ENCODE assay signal across 8 mouse cellular contexts in genomic region chr2:168168892-168169799, GRCm38 (mm10). TPM values are rescaled to one million over a fixed set of nuclear protein-coding genes. Genes with fewer than 3 reads are reported as not detected.
DNase-seq lines count a peak whose midpoint lies in the region; ATAC-seq and TF ChIP-seq lines count a peak whose summit lies in the region.

No protein-coding gene starts in this region.

- H3K27me3 ChIP-seq in hindbrain, embryonic 10.5 days (ENCODE audit: insufficient read depth, poor library complexity, severe bottlenecking) = no peaks in the 10 kb centered on the region
- no peaks in the 10 kb centered on the region for H3K27me3 ChIP-seq in hindbrain, embryonic 14.5 days (ENCODE audit: control insufficient read depth, insufficient read depth, low read length)
- no peaks in the 10 kb centered on the region for H3K27me3 ChIP-seq in embryonic facial prominence, embryonic 14.5 days (replicated peaks; ENCODE audit: control insufficient read depth, insufficient read depth, low read length)
- no peaks in the 10 kb centered on the region for H3K27me3 ChIP-seq in limb, embryonic 10.5 days (ENCODE audit: low read depth, poor library complexity, severe bottlenecking)
- no peaks in the 10 kb centered on the region for H3K27me3 ChIP-seq in neural tube, embryonic 12.5 days (replicated peaks)

- H3K4me2 ChIP-seq in hindbrain, embryonic 14.5 days (replicated peaks) = no peak overlapping the region
- H3K4me2 ChIP-seq in embryonic facial prominence, embryonic 14.5 days (ENCODE audit: low read depth, low read length) = 0 out of 2 replicates have a peak overlapping the region, but pooled peaks have one; percentile 18
- peak overlapping the region; percentile 26 for H3K4me2 ChIP-seq in neural tube, embryonic 12.5 days (replicated peaks)

- H3K27ac ChIP-seq in hindbrain, embryonic 10.5 days = peak overlapping the region; percentile 71
- H3K27ac ChIP-seq in hindbrain, embryonic 14.5 days = no peak overlapping the region
- H3K27ac ChIP-seq in embryonic facial prominence, embryonic 14.5 days (replicated peaks; ENCODE audit: low read depth, low read length) = peak overlapping the region; percentile 65
- H3K27ac ChIP-seq in limb, embryonic 10.5 days = peak overlapping the region; percentile 92
- no peak overlapping the region for H3K27ac ChIP-seq in neural tube, embryonic 12.5 days
- H3K27ac ChIP-seq in left cerebral cortex, adult 2 months = no peak overlapping the region

- DNase-seq in hindbrain, embryonic 10.5 days (ENCODE audit: low spot score) = peak; percentile 73
- DNase-seq in hindbrain, embryonic 14.5 days (ENCODE audit: low spot score) = no peak
- DNase-seq in embryonic facial prominence, embryonic 14.5 days (ENCODE audit: low spot score) = peak; percentile 79
- DNase-seq in limb, embryonic 10.5 days (ENCODE audit: low spot score) = peak; percentile 87
- no peak for DNase-seq in left cerebral cortex, adult 2 months (ENCODE audit: extremely low spot score in 1 of 2, low spot score in 2 of 2)
- no peak for DNase-seq in layer of hippocampus, adult 9-10 months (ENCODE audit: low spot score)
- DNase-seq in adrenal gland, postnatal 10 days = no peak

- H3K4me1 ChIP-seq in hindbrain, embryonic 10.5 days (replicated peaks) = peaks cover 38% of the 10 kb centered on the region
- peaks cover 11% of the 10 kb centered on the region; the same call in 1 of the 2 replicates for H3K4me1 ChIP-seq in hindbrain, embryonic 14.5 days (replicated peaks; ENCODE audit: control insufficient read depth, insufficient read depth, low read length)
- H3K4me1 ChIP-seq in embryonic facial prominence, embryonic 14.5 days (ENCODE audit: control insufficient read depth, insufficient read depth, low read length) = peaks cover 23% of the 10 kb centered on the region
- peaks cover 67% of the 10 kb centered on the region for H3K4me1 ChIP-seq in limb, embryonic 10.5 days
- peaks cover 20% of the 10 kb centered on the region for H3K4me1 ChIP-seq in neural tube, embryonic 12.5 days

- no peak for TF ChIP-seq CTCF in left cerebral cortex, adult 2 months (IDR thresholded peaks at IDR 0.05)

- H3K9ac ChIP-seq in hindbrain, embryonic 14.5 days = no peak overlapping the region
- no peak overlapping the region for H3K9ac ChIP-seq in embryonic facial prominence, embryonic 14.5 days (ENCODE audit: low read depth, low read length)
- H3K9ac ChIP-seq in neural tube, embryonic 12.5 days = no peak overlapping the region

- H3K4me3 ChIP-seq in hindbrain, embryonic 10.5 days = peak overlapping the region; percentile 20
- H3K4me3 ChIP-seq in hindbrain, embryonic 14.5 days (replicated peaks; ENCODE audit: low read length) = no peak overlapping the region
- H3K4me3 ChIP-seq in embryonic facial prominence, embryonic 14.5 days (ENCODE audit: low read depth, low read length) = no peak overlapping the region
- H3K4me3 ChIP-seq in limb, embryonic 10.5 days = peak overlapping the region; percentile 39
- no peak overlapping the region for H3K4me3 ChIP-seq in neural tube, embryonic 12.5 days
- no peak overlapping the region for H3K4me3 ChIP-seq in left cerebral cortex, adult 2 months

- ATAC-seq in hindbrain, embryonic 14.5 days (ENCODE audit: low FRiP score) = no peak
- peak; percentile 62 for ATAC-seq in embryonic facial prominence, embryonic 14.5 days (ENCODE audit: low read depth)
- no peak for ATAC-seq in neural tube, embryonic 12.5 days (ENCODE audit: low FRiP score, low read depth)

- H3K36me3 ChIP-seq in hindbrain, embryonic 10.5 days = peaks cover 13% of the 10 kb centered on the region; the same call in 1 of the 2 replicates
- H3K36me3 ChIP-seq in hindbrain, embryonic 14.5 days (replicated peaks; ENCODE audit: control insufficient read depth, insufficient read depth) = 0 out of 2 replicates have a peak, but pooled peaks cover 10% of the 10 kb centered on the region
- 0 out of 2 replicates have a peak, but pooled peaks cover 3% of the 10 kb centered on the region for H3K36me3 ChIP-seq in embryonic facial prominence, embryonic 14.5 days (ENCODE audit: control insufficient read depth, insufficient read depth, low read length)
- peaks cover 5% of the 10 kb centered on the region; the same call in 1 of the 2 replicates for H3K36me3 ChIP-seq in limb, embryonic 10.5 days
- H3K36me3 ChIP-seq in neural tube, embryonic 12.5 days = no peaks in the 10 kb centered on the region

- WGBS in hindbrain, embryonic 10.5 days = 37% methylated on average over 9 of the region's 9 CpGs
- WGBS in hindbrain, embryonic 14.5 days = 39% methylated on average over 9 of the region's 9 CpGs
- 21% methylated on average over 9 of the region's 9 CpGs for whole genome bisulfite sequencing in embryonic facial prominence, embryonic 14.5 days
- 23% methylated on average over 9 of the region's 9 CpGs for WGBS in limb, embryonic 10.5 days
- 51% methylated on average over 9 of the region's 9 CpGs for WGBS in neural tube, embryonic 12.5 days

- no peaks in the 10 kb centered on the region for H3K9me3 ChIP-seq in hindbrain, embryonic 10.5 days
- H3K9me3 ChIP-seq in hindbrain, embryonic 14.5 days (ENCODE audit: control insufficient read depth, low read length) = no peaks in the 10 kb centered on the region
- no peaks in the 10 kb centered on the region for H3K9me3 ChIP-seq in embryonic facial prominence, embryonic 14.5 days (ENCODE audit: control insufficient read depth, low read length)
- H3K9me3 ChIP-seq in limb, embryonic 10.5 days (replicated peaks) = no peaks in the 10 kb centered on the region
- no peaks in the 10 kb centered on the region for H3K9me3 ChIP-seq in neural tube, embryonic 12.5 days

- intact Hi-C loops in left cerebral cortex, adult 2 months (cut with DNase I) = no loop called here

RNA-seq across cellular contexts. Expression of gene Adnp, which starts 37.8 kb away (rescaled TPM):
- polyA plus RNA-seq in hindbrain, embryonic 10.5 days (2016; fragmentation: Nextera tagmentation; extraction: Ambion mirVana) = 2.3 and 2.7 TPM in 2 replicates
- polyA plus RNA-seq in hindbrain, embryonic 14.5 days (2014; fragmentation: Nextera tagmentation; extraction: Ambion mirVana) = 4.7 and 5.4 TPM in 2 replicates
- 2.5 and 3.3 TPM in 2 replicates for polyA plus RNA-seq in embryonic facial prominence, embryonic 14.5 days (2014; fragmentation: Nextera tagmentation; extraction: Ambion mirVana)
- 5.7 and 5.8 TPM in 2 replicates for polyA plus RNA-seq in limb, embryonic 10.5 days (2016; fragmentation: Nextera tagmentation; extraction: Ambion mirVana)
- polyA plus RNA-seq in neural tube, embryonic 12.5 days (2016; fragmentation: Nextera tagmentation; extraction: Ambion mirVana) = 24.4 and 32.1 TPM in 2 replicates
- total RNA-seq in left cerebral cortex, adult 2 months (2021) = 10 to 100 TPM; 84.0 to 91.6 TPM
- total RNA-seq in adrenal gland, postnatal 10 days (2021) = 10 to 100 TPM; 47.6 to 66.2 TPM

Comparison
In these comparisons a context has a peak if more than half of its experiments do, and no peak if none do; other contexts are left out.
1. DNase-seq: peak in hindbrain, embryonic 10.5 days (single experiment), embryonic facial prominence, embryonic 14.5 days (single experiment) and limb, embryonic 10.5 days (single experiment); none in hindbrain, embryonic 14.5 days (single experiment), left cerebral cortex, adult 2 months (0 of 2), layer of hippocampus, adult 9-10 months (single experiment) and adrenal gland, postnatal 10 days (single experiment).
2. H3K27ac ChIP-seq: peak in hindbrain, embryonic 10.5 days (single experiment), embryonic facial prominence, embryonic 14.5 days (single experiment) and limb, embryonic 10.5 days (single experiment); none in hindbrain, embryonic 14.5 days (single experiment), neural tube, embryonic 12.5 days (single experiment) and left cerebral cortex, adult 2 months (single experiment).
3. H3K4me3 ChIP-seq: peak in hindbrain, embryonic 10.5 days (single experiment) and limb, embryonic 10.5 days (single experiment); none in hindbrain, embryonic 14.5 days (single experiment), embryonic facial prominence, embryonic 14.5 days (single experiment), neural tube, embryonic 12.5 days (single experiment) and left cerebral cortex, adult 2 months (single experiment).